Mouse (Mus musculus) testis, adult 2 months (tissue): Measurements from ENCODE around the gene Rcc2. TPM values are rescaled to one million over a fixed set of nuclear protein-coding genes. Genes with fewer than 3 reads are reported as not detected.

ENCODE experiments used
- H3K27ac ChIP-seq: fragments of 200-500 bp; 2 replicates; pipeline ENCODE4 v1.5.1; 2012; ENCODE audit warnings: low read depth, low read length; ENCODE audit not compliant: control insufficient read depth, insufficient read depth
- H3K27me3 ChIP-seq: fragments of 200-500 bp; 2 replicates; pipeline ENCODE4 v1.6.1; 2012; ENCODE audit warnings: mild to moderate bottlenecking, low read length, moderate library complexity; ENCODE audit not compliant: control insufficient read depth, insufficient read depth
- H3K36me3 ChIP-seq: fragments of 200-500 bp; 2 replicates; pipeline ENCODE4 v1.6.1; 2012; ENCODE audit warnings: mild to moderate bottlenecking, low read length; ENCODE audit not compliant: control insufficient read depth, insufficient read depth
- H3K4me1 ChIP-seq: fragments of 200-500 bp; 2 replicates; pipeline ENCODE4 v1.6.1; 2012; ENCODE audit warnings: low read length; ENCODE audit not compliant: control insufficient read depth, insufficient read depth
- H3K4me3 ChIP-seq: fragments of 200-500 bp; 2 replicates; pipeline ENCODE4 v1.5.1; 2012; ENCODE audit warnings: low read depth, mild to moderate bottlenecking, low read length, moderate library complexity, mixed read lengths; ENCODE audit not compliant: control insufficient read depth
- CTCF ChIP-seq: fragments of 200-500 bp; IDR thresholded peaks from 2 replicates; pipeline ENCODE4 v1.5.1; 2012; ENCODE audit warnings: low read depth, mild to moderate bottlenecking, inconsistent platforms, low read length, moderate library complexity; ENCODE audit not compliant: control insufficient read depth, insufficient read depth, insufficient replicate concordance
- POLR2A ChIP-seq: fragments of 200-500 bp; IDR thresholded peaks from 2 replicates; pipeline ENCODE4 v1.6.1; 2012; ENCODE audit warnings: low read depth, mild to moderate bottlenecking, inconsistent platforms, low read length, moderate library complexity; ENCODE audit not compliant: control insufficient read depth
- polyA plus RNA-seq: library from polyadenylated mRNA; depleted of rRNA; stranded (reverse); fragments of >200 nt; gene quantifications from 2 replicates; pipeline ENCODE4 v1.2.3, GENCODE M21; 2012

The Rcc2 gene
- polyA plus RNA-seq, 1 experiment: 32.1 TPM

DNA sequence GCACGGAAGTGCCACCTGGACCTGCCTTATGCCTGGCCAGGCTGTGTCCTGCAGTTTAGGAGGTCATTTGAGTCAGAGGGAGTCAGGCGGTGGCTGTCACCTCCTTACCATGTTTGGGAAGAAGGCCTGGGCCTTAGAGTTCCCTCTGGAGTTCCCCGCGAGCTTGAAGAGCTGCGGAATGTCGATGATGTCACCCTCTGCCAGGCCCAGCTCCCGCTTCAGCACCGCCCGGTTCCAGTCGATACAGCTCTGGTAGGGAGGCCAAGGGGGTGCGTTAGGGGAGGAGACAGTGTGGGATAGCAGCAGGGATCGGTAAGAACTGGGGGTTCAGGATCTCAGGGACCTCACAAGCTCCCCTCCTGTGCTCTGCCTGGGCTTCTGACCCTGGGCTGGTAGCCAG lies 47.6 kb downstream of the Rcc2 start:
- Histone ChIP-seq H3K36me3 (no peaks in the 10 kb centered on the region), H3K4me3 (no peak overlapping the region), H3K27me3 (no peaks in the 10 kb centered on the region), H3K27ac (no peak overlapping the region), H3K4me1 (peaks cover 12% of the 10 kb centered on the region)
- TF ChIP-seq CTCF (no peak), POLR2A (no peak)

DNA sequence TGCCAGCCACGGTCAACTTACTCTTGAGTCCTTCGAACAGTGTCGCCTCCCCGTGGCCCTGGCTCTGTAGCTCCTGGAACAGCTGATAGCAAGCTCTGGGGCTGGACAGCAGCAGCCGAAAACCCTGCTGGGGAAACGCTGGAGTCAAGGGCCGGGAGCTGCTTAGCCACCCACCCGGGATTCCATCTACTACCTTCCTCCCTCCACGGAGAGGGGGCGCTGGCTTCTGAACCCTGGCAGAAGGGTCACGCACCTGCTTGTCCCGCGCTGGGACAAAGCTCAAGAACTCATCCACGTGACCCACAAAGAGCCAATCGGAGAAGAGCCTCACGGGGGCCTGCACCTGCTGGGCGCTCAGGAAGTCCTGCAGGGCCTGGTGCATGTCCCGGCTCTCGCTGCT lies 50.0 kb downstream of the Rcc2 start:
- Histone ChIP-seq H3K4me3 (no peak overlapping the region; the same call in 1 of the 2 replicates), H3K27ac (no peak overlapping the region), H3K4me1 (peaks cover 12% of the 10 kb centered on the region), H3K27me3 (no peaks in the 10 kb centered on the region), H3K36me3 (no peaks in the 10 kb centered on the region)
- TF ChIP-seq POLR2A: no peak
- 0 out of 2 replicates have a peak, but pooled peaks have one; percentile 6 for TF ChIP-seq CTCF

DNA sequence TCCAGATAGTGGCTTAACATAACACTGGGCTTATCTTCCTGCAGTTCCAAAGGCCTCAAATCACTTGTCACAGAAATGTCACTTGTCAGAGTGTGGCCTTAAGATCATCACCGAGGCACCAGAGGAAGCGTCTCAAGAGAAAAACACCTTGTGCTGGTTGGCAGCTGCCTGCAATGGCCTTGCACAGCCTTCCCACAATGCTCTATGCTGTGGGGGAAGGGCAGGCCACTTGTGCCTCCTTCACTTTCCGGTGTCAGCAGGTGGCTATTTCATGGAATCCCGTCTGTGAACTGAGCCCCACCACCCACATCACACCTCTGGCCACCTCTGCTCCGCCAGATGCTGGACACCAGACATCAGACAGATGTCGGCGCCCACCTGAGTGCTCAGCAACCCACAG lies 53.0 kb downstream of the Rcc2 start:
- no peak for TF ChIP-seq CTCF
- no peak for TF ChIP-seq POLR2A
- H3K4me1 ChIP-seq: peaks cover 15% of the 10 kb centered on the region
- H3K4me3 ChIP-seq: no peak overlapping the region
- H3K27me3 ChIP-seq: no peaks in the 10 kb centered on the region
- H3K36me3 ChIP-seq: no peaks in the 10 kb centered on the region
- no peak overlapping the region; the same call in 1 of the 2 replicates for H3K27ac ChIP-seq

DNA sequence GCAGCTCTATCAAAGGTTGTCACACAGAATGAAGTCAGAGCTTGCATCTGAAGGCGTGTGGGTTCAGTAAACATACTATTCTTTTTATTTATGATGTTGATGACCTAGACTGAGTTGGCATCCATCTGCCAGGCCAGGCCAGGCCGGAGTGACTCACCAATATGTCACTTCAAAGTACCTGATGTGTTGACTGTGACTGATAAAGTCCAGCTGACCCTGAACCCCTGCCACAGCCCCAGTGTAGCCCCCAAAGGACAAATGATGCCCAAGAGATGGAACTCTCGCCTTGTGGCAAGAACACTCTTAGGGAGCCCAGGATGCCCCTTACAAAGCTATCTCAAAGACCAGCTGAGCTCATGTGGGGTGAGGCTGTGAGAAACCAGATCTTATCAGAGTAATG lies 55.5 kb downstream of the Rcc2 start:
- Histone ChIP-seq H3K36me3 (no peaks in the 10 kb centered on the region), H3K4me1 (peaks cover 8% of the 10 kb centered on the region), H3K4me3 (no peak overlapping the region), H3K27ac (no peak overlapping the region), H3K27me3 (no peaks in the 10 kb centered on the region)
- TF ChIP-seq CTCF (no peak), POLR2A (no peak)

DNA sequence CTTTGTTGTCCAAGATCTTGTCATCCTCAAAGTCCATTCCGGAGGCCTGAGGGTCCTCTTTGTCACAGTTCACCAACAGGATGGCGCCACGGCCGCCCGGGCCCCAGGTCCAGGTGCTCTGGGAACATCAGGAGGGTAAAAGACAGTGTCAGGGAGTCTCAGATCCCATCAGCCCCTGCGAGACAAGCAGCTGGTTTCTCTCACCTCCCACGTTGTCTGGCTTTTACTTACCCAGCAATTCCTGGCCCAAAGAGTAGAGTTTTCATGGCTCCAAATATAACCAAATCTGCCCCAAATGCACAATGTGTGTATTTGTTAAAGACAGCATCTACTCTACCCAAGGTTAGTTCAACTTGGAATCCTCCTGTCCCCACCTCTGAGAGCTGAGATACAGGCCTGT lies 61.3 kb downstream of the Rcc2 start:
- H3K27me3 ChIP-seq: no peaks in the 10 kb centered on the region
- peaks cover 7% of the 10 kb centered on the region for H3K4me1 ChIP-seq
- H3K36me3 ChIP-seq: no peaks in the 10 kb centered on the region
- H3K27ac ChIP-seq: no peak overlapping the region
- H3K4me3 ChIP-seq: no peak overlapping the region
- TF ChIP-seq POLR2A (no peak), CTCF (no peak)

DNA sequence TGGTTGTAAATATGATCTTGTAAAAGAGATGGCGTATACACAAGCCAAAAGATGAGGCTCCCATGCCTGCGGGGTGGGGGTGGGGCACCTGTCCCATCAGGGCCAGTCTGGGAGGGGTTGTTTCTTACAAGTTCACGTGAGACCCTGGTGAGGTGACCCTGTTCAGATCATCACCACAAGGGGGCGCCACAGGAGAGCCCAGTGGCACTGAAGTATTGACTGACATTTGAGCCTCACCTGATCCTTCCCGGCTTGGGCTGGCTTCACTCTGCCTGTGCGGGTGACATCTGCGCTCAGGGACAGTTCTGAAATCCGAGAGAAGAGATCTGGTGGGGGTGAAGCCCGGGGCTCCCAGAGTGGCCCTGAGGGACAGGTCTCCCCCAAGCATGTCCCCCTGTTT lies 62.8 kb downstream of the Rcc2 start:
- TF ChIP-seq POLR2A (no peak), CTCF (peak; percentile 83)
- Histone ChIP-seq H3K4me1 (no peaks in the 10 kb centered on the region), H3K27me3 (no peaks in the 10 kb centered on the region), H3K27ac (no peak overlapping the region), H3K4me3 (no peak overlapping the region), H3K36me3 (no peaks in the 10 kb centered on the region)

DNA sequence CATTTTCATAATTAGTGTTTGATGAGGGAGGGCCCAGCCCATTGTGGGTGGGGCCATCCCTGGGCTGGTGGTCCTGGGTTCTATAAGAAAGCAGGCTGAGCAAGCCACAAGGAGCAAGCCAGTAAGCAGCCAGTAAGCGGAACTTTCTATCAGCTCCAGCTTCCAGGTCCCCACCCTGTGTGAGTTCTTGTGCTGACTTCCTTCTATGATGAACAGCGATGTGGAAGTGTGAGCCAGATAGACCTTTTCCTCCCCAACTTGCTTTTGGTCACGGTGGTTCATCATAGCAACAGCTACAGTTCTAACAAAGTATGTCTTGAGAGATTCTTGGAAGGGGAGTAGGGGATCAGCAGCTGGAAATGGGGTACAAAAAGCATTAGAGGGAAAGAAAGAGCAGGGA lies 65.6 kb downstream of the Rcc2 start:
- no peak overlapping the region for H3K27ac ChIP-seq
- no peaks in the 10 kb centered on the region for H3K27me3 ChIP-seq
- H3K4me3 ChIP-seq: no peak overlapping the region
- no peak for TF ChIP-seq CTCF
- no peak for TF ChIP-seq POLR2A
- H3K4me1 ChIP-seq: no peaks in the 10 kb centered on the region; the same call in 1 of the 2 replicates
- no peaks in the 10 kb centered on the region for H3K36me3 ChIP-seq

DNA sequence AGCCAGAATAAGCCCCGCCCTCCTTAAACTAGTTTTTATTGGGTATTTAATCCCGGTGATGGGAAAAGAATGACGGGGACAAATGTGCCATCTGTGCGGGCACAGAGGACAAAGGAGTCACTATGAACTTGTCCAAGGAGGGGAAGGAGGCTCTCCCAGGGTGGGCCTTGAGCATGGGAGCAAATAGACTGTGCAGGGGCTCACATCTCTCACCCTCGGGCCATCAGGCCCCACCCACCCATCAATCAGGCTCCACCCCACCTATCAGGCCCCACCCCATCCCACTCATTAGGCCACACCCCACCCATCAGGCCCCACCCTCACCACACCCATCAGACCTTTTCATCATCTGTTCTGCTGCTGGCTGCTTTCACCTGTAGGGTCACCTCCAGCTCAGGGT lies 68.6 kb downstream of the Rcc2 start:
- no peak for TF ChIP-seq CTCF
- no peak for TF ChIP-seq POLR2A
- H3K36me3 ChIP-seq: no peaks in the 10 kb centered on the region
- H3K4me1 ChIP-seq: no peaks in the 10 kb centered on the region; the same call in 1 of the 2 replicates
- H3K4me3 ChIP-seq: no peak overlapping the region
- H3K27ac ChIP-seq: no peak overlapping the region
- H3K27me3 ChIP-seq: no peaks in the 10 kb centered on the region
